Mouse (Mus musculus) brain, embryonic 14.5 days (tissue): ENCODE data around the gene Kif26a. TPM values are rescaled to one million over a fixed set of nuclear protein-coding genes. Genes with fewer than 3 reads are reported as not detected.

Experiments
- DNase-seq: peaks from one replicate; pipeline ENCODE4 v3.0.0-alpha.2; 2011; ENCODE audit warnings: low read depth
- CTCF ChIP-seq: fragments of 200-500 bp; IDR thresholded peaks from 2 replicates; pipeline ENCODE4 v1.5.1; 2012; ENCODE audit warnings: inconsistent platforms, mild to moderate bottlenecking, moderate library complexity, borderline replicate concordance; ENCODE audit not compliant: insufficient read depth, insufficient read length; ENCODE audit errors: extremely low read depth
- POLR2A ChIP-seq: fragments of 200-500 bp; IDR thresholded peaks from 2 replicates; pipeline ENCODE4 v1.6.1; 2012; ENCODE audit warnings: mild to moderate bottlenecking, inconsistent platforms, borderline replicate concordance; ENCODE audit not compliant: poor library complexity, insufficient read depth, insufficient read length, severe bottlenecking; ENCODE audit errors: extremely low read depth
- polyA plus RNA-seq: library from polyadenylated mRNA; depleted of rRNA; stranded (reverse); fragments of >200 nt; gene quantifications from 2 replicates; pipeline ENCODE4 v1.2.3, GENCODE M21; 2012; rRNA removed

The Kif26a gene
- polyA plus RNA-seq = 35.8 and 47.3 TPM in 2 replicates

- peak; percentile 97 for DNase-seq
- peak; percentile 46; the same call in 1 of the 2 replicates for TF ChIP-seq POLR2A
- TF ChIP-seq CTCF = peak; percentile 71
Measured at GRCm38 (mm10) chr12:112145875-112146651, at the start of gene Kif26a. Kif26a (plus strand) TSS chr12:112146208.

GRCm38 (mm10) chr12:112096733-112097117, 49.3 kb upstream of the Kif26a start:
- DNase-seq = no peak
- TF ChIP-seq CTCF (no peak), POLR2A (no peak)

GRCm38 (mm10) chr12:112100106-112100505, 45.9 kb upstream of the Kif26a start:
- no peak for DNase-seq
- TF ChIP-seq POLR2A (no peak), CTCF (no peak)

- DNase-seq = peak; percentile 2
- TF ChIP-seq POLR2A (no peak), CTCF (no peak)
Measured at GRCm38 (mm10) chr12:112101045-112101444, 45.0 kb upstream of the Kif26a start.

GRCm38 (mm10) chr12:112103179-112103578, 42.8 kb upstream of the Kif26a start:
- TF ChIP-seq POLR2A (no peak), CTCF (no peak)
- DNase-seq = no peak

GRCm38 (mm10) chr12:112104890-112105289, 41.1 kb upstream of the Kif26a start:
- no peak for DNase-seq
- TF ChIP-seq POLR2A (no peak), CTCF (no peak)

GRCm38 (mm10) chr12:112106541-112106971, 39.5 kb upstream of the Kif26a start, which contains the start of gene Aspg:
Aspg (plus strand) TSS chr12:112106679.
- no peak for TF ChIP-seq POLR2A
- no peak for TF ChIP-seq CTCF
- DNase-seq = peak; percentile 19

GRCm38 (mm10) chr12:112107685-112108084, 38.3 kb upstream of the Kif26a start:
- DNase-seq = no peak

GRCm38 (mm10) chr12:112108696-112109445, 37.1 kb upstream of the Kif26a start:
- no peak for DNase-seq
- TF ChIP-seq CTCF (no peak), POLR2A (no peak)

More at GRCm38 (mm10) chr12:112107685-112108084, 38.3 kb upstream of the Kif26a start:
- TF ChIP-seq POLR2A (no peak), CTCF (no peak)

- TF ChIP-seq POLR2A (no peak), CTCF (no peak)
- no peak for DNase-seq
Measured at GRCm38 (mm10) chr12:112109701-112110100, 36.3 kb upstream of the Kif26a start.

GRCm38 (mm10) chr12:112111323-112111722, 34.7 kb upstream of the Kif26a start:
- TF ChIP-seq CTCF = no peak
- no peak for TF ChIP-seq POLR2A
- no peak for DNase-seq

- TF ChIP-seq POLR2A (no peak), CTCF (no peak)
- DNase-seq = no peak
Measured at GRCm38 (mm10) chr12:112112235-112112634, 33.8 kb upstream of the Kif26a start.
